Mouse (Mus musculus) adrenal gland (tissue): ENCODE results near the gene Lonp2.

Experiments
- intact Hi-C: fragments of 180-260 bp; cut with DNase I; formaldehyde crosslinking; loops from one replicate; pipeline ENCODE4 v1.15.1; 2025
- long read RNA-seq, 2 experiments: library from polyadenylated mRNA; unstranded; transcript quantifications; one replicate each; pipeline ENCODE4 v2.0.0; 2020; ENCODE audit warnings: borderline replicate concordance in 1 of 2; ENCODE audit not compliant: insufficient replicate concordance in 1 of 2

Lonp2 gene
- long read RNA-seq, experiment 1, transcript Lonp2-201 (15 exons, 2,860 nt): major isoform, 62 of 85 reads
- long read RNA-seq, experiment 1, transcript Lonp2-203 (13 exons, 2,372 nt): minor isoform, 5 of 85 reads
- long read RNA-seq, experiment 1, partial matches to known transcripts: 15 of 85 reads
- long read RNA-seq, experiment 1, other reads (novel, unspliced or antisense): 2 of 85 reads
- long read RNA-seq, experiment 2, transcript Lonp2-201 (15 exons, 2,860 nt): major isoform, 41 of 77 reads
- long read RNA-seq, experiment 2, partial matches to known transcripts: 24 of 77 reads
- long read RNA-seq, experiment 2, other reads (novel, unspliced or antisense): 9 of 77 reads

DNA sequence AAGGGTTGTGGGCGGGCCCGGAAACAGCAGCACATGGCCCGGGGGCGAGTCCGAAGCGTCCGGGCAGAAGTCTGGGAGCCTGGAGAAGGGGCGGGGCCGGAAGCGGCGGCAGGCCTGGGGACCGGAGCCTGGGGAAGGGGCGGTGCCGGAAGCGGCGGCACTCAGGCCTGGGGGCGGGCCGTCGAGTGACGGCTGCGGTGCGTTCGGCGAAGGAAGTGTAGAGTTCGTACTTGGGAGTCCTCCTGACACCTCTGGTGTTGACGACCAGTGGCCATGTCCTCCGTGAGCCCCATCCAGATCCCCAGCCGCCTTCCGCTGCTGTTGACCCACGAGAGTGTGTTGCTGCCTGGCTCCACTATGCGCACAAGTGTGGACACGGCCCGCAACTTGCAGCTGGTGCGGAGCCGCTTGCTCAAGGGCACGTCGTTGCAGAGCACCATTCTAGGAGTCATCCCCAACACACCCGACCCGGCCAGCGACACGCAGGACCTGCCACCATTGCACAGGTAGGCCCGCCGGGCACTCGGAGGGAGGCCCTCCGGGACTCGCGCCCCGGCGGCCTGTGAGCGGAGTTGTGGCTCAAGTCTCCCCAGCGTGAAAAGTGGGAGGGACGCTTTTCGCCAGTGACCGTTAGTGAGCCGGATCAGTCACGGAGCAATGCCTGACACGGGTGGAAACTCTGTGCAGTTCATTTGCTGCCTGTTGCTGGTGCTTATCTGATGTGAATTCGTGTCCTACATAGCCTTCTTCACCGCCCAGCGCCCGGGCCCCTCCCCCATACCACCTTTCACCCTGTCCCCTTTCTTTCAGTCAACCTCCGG, at the start of gene Lonp2:
Gene Lonp2 (plus strand): TSS at position 133 of the 821 bp plus-strand sequence.
- intact Hi-C loops: no loop called here

DNA sequence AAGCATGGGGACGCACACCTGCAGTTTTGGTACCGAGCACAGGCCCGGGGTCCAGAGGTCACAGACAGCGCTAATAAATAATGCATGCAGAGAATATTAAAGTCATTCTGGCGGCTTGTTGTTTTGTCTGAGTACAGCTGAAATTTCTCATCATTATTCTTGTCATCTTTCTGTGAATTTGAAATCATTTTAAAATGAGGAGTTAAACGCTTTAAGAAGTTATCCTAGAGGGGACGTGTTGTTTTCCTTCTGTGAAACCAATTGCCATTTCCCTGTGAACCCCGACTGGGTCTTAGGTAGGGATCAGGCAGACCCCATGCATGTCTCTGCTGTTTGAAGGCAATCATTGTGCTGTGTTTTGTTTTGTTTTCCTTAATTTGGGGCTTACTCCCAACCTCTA, 46.3 kb upstream of the Lonp2 start:
- intact Hi-C loops: no loop called here

DNA sequence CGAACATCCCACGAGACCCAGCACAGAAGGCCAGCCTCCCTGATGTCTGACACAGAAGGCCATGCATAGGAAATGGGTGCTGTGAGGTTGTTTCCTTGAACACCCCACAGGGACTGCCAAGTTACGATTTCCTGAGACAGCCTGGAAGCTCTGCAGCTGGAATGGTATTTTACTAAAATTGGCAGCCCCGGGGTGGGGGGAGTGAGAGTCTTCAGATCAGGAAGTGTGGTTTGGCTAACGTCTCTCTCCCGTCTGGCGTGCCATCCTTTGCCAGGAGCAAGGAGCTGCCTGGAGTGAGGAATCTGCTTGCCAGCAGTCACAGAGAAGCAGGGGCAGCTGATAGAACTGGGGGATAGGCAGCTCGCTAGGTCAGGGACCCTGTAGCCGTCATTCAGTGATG, 45.8 kb upstream of the Lonp2 start:
- intact Hi-C loops: no loop called here

DNA sequence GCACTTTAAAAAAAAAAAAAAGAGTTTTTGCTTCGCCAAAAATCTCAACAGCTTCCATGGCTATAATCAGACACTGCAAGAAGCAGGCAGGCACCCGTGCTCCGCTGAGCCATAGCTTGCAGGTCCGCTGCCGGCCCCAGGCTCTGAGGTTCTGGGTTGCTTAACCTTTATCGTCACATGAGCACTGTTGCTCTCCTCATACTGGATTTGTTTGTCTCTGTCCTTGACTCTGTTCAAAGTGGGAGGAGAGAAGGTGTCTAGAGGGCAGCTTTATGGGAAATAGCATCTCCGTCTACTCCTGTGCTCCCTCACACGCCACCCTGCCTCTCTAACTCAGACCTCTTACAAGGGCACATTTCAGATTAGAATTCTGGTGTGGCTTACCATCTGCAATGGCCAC, 45.1 kb upstream of the Lonp2 start:
- intact Hi-C loops: no loop called here

DNA sequence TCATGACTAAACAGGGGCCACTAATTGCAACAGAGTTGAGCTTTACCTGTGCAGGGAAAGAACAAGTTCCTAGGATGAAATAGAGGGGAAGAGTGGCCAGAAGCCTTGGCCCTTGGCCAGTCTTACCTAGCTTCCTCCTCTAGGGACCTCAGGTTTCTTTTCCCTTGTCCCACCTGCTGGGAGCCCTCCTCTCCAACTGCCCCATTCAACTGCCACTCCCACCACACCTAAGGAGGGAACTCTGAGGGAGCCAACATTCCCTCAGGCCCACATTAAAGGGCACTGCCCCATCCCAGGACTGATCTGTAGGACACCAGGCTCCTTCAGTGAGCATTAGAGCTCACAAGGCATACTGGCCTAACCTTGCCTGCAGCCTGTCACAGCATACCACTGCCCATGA, 43.4 kb upstream of the Lonp2 start, which contains the start of gene Abcc12:
Gene Abcc12 (minus strand): TSS at position 229 of the 400 bp plus-strand sequence.
- intact Hi-C loops: loop anchor here (10.0 kb wide), 2 partner anchors 916 to 976 kb away; no protein-coding TSS in a partner anchor

DNA sequence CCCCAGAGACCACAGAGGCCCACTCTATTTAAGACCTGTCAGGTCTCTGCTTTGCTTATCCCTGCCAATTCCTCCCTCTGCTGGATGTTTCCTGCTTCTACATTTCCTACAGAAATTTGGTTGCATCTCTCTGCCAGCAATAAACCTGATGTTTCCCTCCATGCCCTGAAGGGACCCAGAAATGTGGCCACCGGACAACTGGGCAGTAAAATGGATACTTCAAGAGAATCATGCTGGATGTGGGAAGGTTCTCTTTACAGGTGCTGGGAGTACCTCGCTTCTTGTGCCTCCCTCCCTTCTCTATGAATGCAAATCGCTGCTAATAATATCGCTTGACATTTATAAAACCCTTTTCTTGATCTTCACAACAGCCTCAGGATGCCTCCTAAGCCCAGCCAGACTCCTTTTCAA, 41.9 kb upstream of the Lonp2 start:
- intact Hi-C loops: loop anchor here (10.0 kb wide), 2 partner anchors 917 to 977 kb away; no protein-coding TSS in a partner anchor

DNA sequence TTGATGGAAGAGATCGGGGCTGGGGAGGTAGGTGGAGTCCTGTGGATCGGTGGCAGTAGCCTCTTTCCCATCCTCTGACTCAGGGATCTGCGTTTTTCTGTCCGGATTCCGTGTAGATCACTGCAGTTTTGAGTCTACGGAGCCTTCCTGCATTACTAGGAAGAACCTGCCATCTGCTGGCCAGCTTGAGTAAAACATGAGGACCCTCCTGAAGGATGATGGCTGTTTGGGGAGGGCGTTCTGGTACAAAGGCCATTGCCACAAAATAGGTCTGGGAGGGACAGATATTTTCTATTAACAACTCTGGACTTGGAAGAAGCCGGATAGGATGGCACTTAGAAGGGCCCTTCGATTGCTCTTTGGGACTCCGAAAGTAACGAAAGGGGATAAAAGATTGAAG, 38.7 kb upstream of the Lonp2 start:
- intact Hi-C loops: loop anchor here (2.0 to 10.0 kb wide), 4 partner anchors 322 to 980 kb away; no protein-coding TSS in a partner anchor

DNA sequence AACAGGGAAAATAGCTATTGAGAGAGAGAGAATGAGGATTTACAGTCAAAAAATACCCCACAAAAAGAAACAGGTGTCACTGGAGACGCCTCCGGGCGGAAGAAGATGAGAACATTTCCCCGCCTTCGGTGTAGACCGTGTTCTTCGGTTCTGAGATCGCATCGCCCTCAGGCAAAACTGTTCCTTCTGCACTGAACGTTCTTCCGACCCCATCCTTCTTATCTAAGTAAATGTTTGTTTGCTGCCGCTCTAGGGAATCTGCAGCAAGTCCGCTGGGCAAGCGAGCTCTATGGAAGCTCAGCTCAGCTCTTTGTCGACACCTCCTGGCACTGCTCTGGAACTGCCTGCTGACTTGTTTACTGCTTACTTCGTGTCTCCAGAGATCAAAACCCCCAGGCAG, 38.3 kb upstream of the Lonp2 start:
- intact Hi-C loops: loop anchor here (2.0 to 10.0 kb wide), 4 partner anchors 322 to 981 kb away; no protein-coding TSS in a partner anchor

DNA sequence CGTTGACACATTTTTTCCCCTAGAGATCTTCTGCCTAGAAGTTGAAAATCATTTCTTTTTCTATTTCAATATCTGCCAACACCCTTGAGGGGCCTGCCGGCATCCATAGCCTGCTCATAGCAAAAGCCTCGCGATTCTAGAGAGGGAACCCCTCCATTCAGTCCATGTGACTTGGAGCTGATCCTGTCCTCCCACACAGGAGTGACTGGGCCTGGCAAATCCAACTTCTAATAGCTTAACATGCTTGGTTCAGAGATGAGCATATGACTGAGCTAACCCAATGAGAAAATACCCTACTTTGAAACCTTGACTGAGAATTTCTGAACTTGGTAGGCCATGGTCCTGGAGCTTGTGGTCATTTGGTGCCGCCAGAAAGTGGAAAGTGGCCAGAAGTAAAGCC, 37.8 kb upstream of the Lonp2 start:
- intact Hi-C loops: loop anchor here (5.0 to 10.0 kb wide), 3 partner anchors 321 to 981 kb away; no protein-coding TSS in a partner anchor

DNA sequence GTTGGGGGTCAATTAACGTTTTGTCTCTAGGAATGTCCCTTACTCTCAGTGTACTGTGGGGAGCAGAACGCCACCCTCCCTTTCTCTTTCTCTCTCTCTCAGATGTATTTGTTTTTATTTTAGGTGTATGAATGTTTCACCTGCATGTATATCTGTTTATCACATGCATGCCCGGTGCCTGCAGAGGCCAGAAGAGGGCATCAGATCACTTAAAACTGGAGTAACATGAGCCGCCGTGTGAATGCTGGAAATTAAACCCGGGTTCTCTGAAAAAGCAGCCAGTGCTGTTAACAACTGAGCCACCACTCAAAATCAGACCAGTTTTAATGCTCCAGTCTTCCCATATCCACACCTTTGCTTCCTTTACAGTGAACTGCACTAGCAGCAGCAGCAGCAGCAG, 37.2 kb upstream of the Lonp2 start:
- intact Hi-C loops: loop anchor here (5.0 to 10.0 kb wide), 3 partner anchors 321 to 982 kb away; no protein-coding TSS in a partner anchor

DNA sequence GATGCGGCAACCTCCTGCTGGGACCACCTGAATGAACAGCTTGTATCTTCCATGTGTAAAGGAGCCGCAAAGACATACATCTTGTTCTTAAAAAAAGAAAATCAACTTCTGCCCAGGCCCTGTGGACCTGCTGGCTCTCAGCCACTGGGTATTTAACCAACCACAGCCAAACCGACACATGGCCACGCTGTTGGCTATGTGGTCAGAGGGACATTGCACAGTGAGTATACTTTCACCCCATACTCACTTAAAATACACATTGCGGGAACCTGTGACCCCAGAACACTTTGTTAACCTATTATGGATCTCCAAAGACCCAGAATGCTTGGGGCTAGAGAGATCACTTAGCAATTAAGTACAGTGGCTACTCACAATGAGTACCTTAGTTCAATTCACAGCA, 35.5 kb upstream of the Lonp2 start:
- intact Hi-C loops: loop anchor here (5.0 to 10.0 kb wide), 3 partner anchors 319 to 984 kb away; no protein-coding TSS in a partner anchor

DNA sequence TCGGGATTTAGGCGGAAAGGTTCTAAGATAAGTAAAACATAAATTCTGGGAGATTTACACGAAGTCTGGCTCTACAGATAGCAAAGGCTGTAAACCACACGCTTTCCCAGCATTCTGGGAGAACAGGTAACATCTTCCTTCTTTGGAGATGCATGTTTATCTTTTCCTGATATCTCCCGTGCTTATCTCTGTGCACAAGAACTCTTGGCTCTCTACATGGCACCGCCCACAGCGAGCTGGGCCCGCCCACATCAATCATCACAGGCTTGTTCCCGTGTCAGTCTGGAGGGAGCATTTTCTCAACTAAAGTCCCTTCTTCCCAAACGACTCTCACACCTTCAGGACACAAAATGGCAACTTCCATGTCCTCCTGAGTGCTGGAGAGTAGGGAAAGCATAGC, 30.7 kb upstream of the Lonp2 start:
- intact Hi-C loops: no loop called here

DNA sequence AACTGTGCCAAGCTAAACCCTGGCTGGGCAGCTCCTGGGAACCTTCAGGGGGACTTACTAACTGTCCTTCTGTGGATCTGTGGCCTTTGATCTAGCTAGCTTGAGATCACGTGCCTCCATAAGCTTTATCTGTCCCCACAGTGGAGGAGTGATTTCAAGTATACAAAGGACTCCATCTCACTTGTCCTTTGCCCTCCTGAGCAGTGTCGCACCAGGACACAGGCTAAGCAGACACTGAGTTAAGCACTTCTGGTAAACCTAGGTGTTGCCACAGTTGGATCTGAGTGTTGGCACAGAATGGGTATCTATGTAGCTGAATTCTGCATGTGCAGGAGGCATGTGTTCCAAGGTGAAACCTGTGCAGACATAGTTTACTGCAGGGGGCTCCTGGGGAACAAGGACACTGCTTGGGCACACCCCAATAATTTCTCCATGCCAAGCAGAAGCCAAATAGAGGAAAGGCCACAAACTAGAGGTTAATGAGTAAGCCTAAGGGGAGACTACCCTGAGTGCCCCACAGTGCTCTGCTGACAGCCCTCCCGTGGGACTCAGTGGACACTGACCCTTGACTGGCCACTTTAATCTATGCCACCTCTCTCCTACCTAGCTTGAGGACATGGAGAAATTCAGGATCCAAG, 29.6 kb upstream of the Lonp2 start:
- intact Hi-C loops: no loop called here

DNA sequence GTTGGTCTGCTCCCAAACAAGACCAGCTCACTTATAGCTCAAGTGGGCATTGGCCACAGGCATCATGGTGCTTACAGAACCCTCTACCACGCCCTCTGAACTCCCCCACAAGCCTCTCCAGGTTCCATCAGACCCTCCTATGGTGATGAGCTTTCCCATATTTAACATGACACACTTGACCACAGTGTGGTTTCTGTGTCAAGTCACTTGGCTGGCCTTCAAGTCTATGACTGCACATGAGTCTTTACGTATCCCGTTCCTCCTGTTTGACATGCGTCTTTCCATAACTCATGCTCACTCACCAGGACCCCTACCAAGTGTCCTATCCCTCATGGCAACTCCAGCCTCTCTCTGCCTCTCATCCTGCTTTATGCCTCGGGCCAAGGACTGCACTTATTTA, 28.2 kb upstream of the Lonp2 start:
- intact Hi-C loops: no loop called here

DNA sequence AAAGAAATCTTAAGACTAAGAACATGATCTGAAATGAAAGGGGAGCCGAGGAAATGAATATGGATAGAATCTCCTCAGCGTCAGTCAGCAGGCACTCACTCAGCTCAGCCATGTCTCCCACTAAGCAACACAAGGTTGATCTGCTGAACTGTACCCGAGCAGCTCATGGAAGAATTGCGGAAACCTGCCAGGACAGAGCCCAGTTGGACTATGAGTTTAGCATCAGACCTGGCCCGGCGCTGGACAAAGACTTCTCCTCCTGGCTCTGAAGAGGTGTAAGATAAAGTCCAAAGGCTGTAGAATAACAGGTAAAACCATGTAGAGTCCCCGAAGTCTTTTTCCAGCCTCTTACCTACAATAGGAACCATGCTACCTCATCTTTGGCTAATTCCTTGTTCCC, 26.2 kb upstream of the Lonp2 start:
- intact Hi-C loops: no loop called here

DNA sequence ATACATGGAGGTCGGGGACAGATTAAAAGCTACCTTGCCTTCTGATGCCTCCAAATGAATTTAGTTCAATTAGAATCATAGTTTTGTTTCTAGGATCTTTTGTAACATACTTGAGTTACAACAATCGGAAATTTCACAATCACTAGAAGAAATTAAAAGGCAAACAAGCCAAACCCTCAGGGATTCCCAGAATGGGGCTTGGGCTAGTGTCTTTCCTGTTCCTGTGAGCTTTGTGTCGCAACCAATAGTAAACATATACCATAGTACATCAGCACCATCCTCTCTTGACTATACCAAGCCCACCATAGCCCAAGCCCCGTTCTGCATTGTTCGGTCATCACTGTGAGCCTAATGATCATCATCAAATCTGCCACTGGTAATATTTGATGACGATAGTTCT, 24.5 kb upstream of the Lonp2 start:
- intact Hi-C loops: no loop called here

DNA sequence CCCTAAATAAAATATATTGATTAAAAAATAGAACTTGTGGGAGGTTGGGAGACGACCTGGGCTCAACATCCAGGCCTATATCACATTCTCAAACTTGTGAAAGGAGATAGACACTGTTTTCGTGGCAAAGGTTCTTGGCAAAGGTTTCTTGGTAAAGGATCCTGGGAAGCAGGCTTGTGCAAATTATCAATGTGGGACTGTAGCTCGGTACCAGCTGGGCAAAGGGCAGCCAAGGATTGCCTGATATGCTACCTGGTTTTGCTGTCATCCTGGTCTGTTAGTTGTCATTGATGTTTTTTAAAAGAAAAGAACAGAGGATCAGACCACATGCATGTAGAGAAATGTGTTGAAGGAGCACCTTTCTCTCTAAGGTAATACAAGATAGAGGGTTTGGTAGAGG, 23.5 kb upstream of the Lonp2 start:
- intact Hi-C loops: no loop called here

DNA sequence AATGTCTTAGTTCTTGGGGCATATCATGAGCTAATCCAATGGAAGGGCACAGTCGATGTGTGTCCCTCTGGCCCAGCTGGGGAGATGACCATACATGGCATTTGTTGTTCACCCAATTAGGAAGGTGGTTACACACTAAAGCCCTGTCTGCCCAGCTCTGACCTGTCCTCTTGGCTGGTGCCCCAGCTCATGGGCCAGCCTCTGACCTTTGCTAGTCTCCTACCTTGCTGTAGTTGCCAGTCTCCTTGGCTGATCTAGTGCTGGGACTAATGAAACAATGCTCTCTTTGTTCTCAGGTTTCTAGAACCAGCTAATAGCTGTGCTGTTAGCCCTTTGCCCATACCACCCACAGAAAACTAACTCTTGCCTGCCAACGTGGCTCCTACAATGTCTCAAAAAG, 20.7 kb upstream of the Lonp2 start:
- intact Hi-C loops: no loop called here

DNA sequence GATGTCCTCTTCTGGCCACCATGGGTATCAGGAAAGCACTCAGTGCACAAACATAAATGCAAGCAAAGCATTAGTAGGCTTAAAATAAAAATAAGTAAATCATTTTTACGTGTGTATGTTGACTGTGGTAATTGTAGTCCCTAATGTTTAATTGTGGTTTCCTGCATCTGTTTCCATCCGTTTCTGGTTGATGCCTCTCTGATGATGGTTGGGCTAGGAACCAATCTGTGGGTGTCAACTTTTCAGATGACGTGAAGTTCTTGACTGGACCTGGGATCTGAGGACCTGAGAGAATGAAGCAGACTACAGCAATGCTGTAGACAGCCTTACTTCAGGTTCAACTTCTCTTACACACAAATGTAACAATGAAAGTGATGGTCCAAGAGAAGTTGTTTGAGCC, 19.2 kb upstream of the Lonp2 start:
- intact Hi-C loops: no loop called here

DNA sequence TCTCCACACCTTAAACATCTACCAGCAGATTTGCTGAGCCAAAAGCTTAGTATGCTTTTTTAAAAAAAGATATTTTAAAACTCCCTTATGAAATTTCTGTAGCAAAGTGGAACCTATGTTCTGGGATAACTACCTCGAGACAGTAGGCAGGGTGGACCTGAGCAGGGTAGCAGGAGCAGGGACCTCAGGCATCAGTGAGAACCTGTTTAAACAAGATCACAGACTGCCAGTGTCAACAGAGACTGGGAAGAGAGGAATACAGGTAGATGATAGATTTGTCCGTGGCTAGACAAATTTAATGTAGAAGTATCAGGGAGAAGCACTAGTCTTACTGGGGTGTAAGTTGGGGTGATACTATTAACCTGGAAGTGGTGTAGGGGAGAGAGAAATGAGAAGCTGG, 10.0 kb upstream of the Lonp2 start:
- intact Hi-C loops: no loop called here

DNA sequence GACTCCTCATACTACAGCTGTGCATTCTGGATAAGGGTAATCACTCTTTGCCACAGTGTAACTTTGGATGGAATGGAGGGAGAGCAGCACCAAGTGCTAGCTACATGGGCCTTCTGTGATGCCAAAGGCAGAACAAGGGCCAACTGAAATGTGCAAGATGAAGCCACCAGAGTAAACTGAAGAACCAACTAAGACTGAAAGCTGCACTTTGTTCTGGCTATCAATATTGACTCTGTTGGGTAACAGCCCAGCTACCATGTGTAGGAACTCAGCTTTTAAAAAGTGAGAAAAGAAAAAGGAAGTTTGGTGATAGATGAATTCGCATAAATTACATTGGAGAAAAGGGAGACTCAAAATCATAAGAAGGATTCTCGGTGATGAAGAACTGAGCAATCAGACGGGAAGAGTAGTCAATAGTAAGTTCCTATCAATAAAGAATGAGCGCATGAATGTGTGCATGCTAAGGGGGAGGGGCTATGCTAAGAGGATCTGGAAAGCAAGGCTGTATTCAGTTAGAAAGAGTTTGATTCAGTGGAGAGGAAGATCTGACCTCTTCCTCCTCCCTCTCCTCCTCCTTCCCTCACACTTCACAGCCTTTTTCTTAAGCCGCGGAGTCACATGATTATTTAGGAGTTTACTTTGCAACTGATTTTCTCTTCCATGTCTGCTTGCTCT, 8.6 kb upstream of the Lonp2 start:
- intact Hi-C loops: no loop called here
